Mouse (Mus musculus) fat pad, adult 2 months (tissue): ENCODE results near the gene Grk1.

Experiments used
- DNase-seq: peaks from one replicate; pipeline ENCODE4 v3.0.0-alpha.2; 2011; ENCODE audit warnings: low read depth, low spot score; ENCODE audit errors: extremely low read depth

Grk1 gene

DNA sequence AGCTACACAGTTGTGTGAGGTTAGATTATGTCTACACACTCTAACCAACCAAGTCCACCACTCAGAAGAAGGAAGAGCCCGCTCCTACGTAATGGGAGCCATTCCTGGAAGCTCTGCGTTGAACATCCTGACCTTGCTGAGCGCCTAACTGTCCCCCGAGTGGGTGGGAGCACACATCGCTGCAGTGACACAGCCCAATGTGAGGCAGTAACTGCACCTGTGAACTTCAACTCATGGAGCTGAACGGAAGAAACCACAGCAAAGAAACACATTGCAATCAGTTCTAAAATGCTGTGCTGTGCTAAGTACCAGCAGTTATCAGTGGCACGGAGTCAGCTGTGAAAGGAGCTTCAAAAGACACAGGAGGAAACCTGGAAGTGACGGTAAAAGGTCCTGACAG, 23.3 kb downstream of the Grk1 start:
- DNase-seq = no peak

DNA sequence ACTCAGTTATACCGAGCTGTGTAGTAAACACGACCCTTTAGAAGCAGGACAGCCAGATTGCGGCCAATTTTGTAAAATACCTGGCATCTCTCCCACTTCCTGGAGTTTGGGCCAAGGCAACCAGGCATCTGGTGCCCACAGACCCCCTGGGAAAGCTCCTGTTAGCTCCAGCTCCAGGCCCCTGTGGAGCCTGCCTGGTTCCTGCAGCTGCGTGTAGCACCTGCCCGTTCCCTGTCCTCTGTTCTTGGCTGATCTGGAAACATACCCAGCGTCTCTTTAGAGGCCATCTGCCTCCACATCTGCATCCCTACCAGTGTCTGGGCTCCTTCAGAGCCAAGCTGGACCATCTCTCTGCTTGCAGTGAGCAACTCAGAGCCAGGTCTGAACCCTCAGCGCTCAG, 25.5 kb downstream of the Grk1 start:
- no peak for DNase-seq

DNA sequence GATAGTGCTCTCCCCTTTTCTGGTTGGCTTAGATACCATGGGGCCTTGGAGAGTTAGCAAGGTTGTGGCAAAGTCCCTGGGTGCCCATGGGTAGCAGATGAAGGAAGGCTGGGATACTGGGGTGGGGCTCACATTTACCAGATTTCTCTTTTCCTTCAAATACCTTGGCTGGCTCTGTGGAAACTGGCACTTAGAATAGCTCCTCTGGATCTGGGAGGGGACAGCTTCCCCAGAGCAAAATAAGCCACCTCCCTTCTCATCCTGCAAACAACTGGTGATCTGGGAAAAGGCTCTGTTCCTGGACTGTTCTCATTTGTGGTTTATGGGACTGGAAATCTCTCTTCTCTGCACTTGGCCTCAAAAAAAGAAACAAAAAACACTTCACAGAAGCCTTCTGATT, 26.0 kb downstream of the Grk1 start:
- DNase-seq = no peak

DNA sequence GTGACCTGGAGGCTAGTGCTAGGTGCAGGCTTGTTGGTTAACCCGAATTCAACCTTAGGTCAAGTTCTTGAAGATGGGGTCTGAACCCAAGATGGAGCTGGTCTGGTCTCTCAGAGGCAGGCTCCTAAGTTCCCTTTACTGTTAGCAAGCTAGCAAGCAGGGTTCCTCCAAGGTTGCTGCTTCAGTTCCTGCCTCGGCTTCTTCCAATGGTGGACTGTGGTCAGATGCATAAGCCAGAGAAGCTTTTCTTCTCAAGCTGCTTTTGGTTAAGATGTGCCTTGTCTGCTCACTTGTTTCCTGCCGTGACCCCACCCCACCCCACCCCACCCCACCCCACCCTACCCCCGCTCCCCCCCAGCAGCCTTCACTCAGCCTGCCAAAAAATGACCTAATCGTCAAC, 28.2 kb downstream of the Grk1 start:
- DNase-seq = no peak

DNA sequence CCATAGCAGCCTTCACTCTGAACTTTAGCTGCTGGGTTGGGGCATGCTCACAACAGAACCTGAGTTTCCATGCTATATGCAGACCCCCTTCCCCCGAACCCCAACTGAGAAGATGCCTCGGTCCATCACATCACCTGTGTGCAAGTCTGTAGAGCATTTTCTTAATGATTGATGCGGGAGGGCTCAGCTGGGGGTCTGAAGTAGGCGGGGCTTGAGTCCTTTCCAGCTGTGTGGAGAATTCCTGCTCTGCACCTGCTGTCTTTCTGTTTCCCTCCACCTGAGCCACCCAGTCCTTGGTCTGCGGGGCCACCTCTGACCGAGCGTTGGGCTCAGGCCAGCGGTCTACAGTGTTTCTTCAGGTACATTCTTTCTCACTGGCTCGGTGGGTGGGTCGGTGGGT, 30.0 kb downstream of the Grk1 start, which contains the start of gene Tmem255b:
Gene Tmem255b (plus strand): TSS at position 301 of the 400 bp plus-strand sequence.
- no peak for DNase-seq

DNA sequence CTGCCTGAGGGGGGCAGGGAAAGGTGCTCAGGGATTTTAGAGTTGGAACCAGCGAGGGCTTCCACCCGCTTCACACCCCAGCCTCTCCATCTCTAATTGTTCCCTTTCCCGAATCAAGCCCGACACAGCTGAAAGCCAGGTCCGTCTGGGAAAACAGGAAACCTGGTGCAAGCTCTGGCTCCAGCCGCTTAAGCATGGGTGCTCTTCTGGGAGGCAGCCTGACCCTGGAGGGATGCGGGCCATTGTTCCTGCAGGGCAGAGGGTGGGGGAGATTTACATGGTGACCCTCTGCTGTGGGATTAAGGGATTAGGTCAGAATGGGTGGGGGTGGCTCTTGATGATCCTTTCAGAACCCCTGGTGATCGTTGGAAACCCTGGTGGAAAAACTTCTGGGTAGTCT, 31.2 kb downstream of the Grk1 start:
- no peak for DNase-seq

DNA sequence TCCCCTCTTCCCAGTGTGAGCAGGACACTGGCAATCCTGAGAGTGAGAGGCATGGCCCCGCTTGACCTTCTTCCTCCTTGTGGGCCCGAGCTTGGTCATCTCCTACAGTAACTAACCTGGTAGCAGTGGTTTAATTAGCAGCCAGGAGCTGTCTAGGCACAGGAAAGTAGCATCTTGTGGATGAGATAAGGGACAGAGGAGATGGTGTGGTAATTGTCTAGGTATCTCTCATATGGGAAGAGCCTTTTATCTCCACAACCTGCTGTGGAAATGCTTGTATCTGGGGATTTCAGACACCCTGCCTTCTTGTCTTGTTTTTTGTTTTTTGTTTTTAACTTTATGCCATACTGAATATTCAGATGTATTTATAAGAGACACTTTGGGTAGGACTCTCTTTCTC, 32.6 kb downstream of the Grk1 start:
- DNase-seq = no peak

DNA sequence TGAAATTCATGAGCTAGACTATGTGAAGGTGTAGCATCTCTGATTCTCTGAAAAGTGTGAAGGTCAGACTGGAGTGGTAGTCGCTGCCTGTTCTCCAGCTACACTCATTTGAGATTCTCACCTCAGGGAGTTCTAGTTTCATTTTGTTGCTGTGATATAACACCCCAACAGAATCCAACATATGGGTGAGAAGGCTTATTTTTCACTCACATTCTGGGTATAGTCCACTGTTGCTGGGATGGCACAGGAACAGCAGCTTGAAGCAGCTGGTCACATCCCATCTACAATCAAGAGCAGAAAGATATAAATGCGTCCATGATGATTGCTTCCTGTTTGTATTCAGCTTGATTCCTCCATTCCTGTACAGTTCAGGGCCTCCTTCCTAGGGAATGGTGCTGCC, 37.3 kb downstream of the Grk1 start:
- DNase-seq = no peak

DNA sequence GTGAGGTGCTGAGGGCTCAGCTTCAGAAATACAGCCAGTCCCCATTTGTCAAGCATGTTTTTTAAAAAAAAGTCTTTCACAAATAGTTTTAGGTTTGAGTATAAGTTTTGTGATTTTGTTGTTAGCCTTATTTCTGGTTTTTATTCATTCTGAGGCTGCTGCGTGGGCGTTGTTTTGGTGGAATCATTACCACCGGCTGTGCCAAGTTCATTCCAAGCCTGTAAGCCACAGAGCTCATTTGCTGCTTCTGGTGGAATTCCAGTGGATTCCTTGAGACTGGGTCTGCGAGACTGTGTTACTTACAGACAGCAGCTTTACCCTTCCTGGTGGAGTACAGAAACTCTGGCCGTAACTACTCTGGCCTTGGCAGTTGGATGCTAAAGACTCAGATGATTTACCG, 41.6 kb downstream of the Grk1 start:
- no peak for DNase-seq

DNA sequence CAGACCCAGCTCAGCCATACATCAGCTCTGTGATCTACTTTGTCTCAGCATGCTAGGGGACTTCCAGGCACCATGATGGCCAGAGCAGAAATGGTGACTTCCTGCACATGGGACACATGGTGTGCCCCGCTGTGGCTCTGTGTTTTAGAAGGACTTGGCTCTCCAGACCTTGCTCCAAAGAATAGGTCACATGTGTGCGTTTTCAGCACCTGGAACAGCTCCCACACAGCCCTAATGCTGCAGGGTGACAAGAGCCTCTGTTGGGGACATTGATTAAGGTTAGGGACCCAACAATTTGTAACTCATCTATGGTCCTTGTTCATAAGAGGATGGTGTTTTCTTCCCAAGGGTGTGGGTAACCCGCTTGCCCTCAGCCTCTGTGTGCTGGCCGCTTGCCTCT, 43.3 kb downstream of the Grk1 start:
- no peak for DNase-seq

DNA sequence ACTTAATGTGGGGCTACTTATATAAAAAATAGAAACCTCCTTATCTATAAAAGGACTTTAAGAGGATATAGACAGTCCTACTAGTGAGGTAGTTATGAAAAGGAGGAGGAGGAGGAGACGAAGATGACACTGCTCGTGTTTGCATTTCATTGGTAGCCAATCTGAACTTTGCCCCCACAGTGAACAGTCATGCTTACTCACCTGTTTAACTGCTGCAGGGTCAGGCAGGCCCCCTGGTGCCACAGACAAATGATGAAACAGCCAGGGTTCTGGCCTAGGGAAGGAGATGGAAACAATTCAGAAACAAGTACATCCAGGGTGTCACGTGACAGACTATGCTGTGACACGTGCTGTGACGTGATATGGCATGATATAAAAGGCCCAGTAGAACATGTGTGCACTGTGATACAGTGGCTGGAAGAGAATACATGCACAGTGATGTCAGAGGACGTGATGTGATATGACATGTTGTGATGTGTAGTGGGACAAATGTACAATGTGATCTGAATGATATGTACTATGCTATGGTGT, 46.9 kb downstream of the Grk1 start:
- no peak for DNase-seq

DNA sequence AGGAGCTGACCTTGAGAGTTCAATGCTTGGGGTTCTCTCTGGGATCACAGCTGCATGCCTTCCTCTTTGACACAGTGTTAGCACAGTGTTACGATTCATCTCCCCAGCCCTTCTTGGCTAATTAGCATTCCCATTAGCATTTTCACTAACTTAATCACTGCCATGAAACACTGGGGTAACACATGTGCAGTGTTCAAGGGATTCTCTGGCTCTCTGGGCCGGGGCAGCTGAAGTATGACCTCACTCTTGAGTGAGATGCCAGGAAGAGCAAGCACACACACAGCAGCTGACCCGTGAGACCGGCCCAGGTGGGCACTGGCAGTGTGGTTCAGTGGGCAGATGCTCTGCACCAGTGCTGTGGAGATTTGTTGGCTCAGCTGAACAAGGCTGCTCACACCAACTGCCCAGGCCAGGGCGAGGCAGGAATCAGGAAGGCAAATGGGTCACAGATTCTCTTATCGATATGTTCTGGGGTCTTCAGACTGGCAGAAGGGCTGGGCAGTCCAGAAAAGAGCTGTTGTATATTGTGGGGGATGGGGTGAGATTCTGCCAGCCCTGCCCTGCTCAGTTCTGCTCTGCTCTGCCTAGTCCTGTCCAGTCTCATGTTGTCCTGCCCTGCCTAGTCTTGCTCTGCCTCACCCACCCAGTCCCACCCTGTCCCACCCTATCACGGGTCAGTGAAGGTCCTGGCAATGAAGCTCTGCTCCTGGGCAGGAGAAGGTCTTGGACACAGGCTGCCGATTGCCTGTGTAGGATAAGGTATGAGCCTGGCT, 49.6 kb downstream of the Grk1 start:
- DNase-seq = no peak

DNA sequence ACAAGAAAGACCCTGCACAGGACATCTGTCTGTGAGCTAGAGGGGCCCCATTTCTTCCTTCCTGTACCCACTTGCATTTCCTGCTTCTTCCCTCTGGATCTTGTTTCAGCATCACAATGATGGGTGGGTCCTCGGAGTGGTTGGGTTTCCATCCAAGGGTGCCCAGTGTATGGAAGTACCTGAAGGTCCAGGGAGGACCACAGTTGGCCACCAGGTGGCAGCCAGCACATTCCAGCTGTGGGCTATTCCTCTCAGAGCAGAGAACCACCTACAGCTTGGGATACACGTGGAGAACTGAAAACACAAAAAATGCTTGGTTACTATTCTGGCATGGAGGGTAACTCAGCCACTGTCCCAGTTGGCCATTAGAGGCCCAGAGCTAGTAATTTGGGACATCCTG, 50.4 kb downstream of the Grk1 start:
- no peak for DNase-seq

DNA sequence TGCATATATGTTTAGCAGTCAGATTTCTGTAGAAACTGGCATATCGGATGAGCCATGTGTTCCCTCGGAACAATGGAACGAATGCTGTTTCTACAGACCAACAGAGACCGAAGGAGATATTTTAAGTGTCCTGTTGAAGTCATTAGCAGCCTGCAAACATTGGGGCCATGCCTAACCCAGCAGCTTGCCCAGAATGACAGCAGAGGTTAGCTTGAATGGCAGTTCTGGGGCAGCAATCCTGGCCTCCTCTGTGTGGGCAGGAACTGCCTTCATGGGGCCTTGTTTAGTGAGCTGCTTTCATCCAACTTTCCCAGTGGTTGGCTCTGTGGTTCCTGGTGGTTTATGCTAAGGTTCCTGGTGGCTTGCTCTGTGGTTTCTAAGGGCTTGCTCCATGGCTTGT, 54.5 kb downstream of the Grk1 start:
- no peak for DNase-seq

DNA sequence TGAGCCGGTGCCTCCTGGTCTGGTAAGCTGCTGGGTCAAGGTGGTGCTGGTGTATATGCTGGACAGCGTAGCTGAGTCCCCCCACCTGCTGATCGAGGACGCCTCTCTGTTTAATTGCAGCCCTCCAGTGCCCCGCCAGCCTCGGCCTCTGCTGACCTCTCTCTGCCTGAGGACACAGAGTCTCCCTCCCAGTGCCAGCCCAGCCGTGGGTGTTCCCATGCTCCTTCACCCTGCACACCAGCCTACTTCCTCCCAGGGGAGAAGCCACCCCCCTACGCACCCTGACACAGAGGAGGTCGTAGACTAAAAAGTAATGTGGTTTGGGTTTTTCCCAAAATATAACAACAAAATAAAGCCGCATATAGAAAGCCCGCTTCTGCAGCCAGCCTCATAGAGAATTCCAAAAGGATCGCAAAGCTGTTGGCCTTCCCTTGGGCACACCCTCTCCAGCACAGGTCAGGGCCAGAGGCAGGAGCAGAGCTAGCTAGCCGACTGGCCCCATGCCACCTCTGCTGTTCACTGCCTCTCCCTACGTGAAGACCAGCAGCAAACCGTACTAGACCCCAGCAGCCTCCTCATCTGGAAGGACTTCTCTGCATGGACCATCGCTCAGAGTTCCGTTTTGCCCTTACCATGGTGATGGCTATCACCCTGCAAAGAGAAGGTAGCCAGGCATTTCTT, 56.3 kb downstream of the Grk1 start:
- DNase-seq = no peak

DNA sequence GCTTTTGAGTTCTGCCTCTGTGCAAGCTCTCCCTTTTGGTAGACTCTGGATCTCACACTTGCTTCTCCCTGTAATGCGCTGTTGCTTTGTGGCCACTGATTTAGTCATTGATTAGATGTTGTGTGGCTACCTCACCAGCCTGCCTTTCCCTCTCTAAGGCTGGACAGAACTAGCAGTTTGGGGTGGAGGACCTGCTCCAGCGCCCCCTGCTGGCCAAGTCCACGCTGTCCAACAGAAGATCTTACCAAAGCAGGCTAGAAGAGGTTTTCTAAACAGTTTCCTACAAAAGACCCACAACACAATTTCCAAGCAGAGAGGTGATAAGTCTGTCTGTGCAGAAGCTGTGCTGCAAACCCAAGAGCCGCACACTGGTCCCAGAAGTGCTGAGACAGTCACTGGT, 57.0 kb downstream of the Grk1 start:
- no peak for DNase-seq

DNA sequence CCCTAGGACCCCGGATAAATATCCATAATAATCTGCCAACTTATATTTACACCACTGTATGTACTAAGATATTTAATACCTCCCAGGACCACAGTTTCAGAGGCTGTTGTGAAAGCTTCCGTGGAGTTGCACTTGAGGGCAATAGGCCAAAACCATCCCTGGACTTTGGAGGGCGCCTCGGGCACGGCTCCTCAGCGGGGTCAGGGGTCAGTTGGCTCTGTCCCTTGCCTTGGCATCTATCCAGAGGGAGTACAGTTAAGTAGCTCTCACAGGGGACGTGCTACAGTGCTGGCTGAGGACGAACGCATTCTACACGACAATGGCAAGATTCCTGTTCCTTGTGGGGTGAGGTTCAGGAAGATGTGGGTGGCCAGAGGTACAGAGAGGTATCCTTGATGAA, 57.5 kb downstream of the Grk1 start:
- no peak for DNase-seq

DNA sequence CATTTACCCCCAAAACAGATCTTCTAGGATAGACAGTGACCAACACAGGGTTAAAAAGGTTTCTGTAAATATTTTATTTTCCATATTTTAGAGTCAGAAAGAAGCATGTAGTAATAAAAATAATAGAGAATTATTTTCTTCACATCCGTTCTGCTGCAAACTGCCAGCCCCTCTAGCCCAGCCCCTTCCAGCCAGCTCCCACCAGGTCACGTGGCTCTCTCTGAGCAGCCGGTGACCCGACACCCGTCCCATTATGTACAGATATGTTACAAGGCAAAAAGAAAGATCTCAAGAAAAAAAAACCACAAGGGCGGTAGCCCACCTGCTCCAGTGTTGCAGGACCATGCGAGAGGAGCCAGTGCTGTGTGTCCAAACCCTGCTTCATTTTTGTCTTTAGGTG, 60.4 kb downstream of the Grk1 start:
- no peak for DNase-seq

DNA sequence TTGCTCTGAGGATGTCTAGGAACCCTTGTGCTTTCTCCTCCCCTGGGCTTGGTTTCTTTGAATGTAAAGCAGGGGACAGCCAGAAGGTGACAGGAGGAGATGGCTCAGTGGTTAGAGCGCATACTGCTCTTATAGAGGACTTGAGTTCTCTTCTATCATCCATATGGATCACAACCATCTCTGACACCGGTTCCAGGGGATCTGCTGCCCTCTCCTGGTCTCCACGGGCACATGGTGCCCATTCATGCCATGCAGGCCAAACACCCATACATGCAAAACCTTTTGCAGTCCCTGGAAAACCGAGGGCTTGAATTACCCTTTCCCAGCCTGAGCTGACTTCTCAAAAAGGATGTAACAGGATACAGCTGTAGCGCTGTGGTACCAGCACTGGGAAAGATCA, 62.1 kb downstream of the Grk1 start:
- DNase-seq = no peak

DNA sequence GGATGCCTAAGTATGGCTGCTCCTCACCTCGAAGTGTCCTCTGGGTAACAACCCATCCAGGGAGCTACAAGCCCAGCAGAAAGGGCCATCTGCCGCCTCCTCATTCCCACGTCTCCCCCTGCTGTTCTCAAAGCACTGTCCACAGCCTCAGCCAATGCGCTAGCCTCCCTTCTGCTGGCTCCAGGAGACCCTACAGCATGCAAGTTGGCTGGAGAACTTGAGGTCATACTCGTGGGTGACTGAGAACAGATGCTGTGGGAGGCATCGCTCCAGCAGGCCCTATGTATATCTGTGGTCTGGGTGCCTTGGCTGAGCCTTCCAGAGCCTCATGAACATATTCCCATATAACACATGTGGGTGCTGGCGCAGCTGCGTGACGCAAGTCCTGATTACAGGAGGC, 63.9 kb downstream of the Grk1 start:
- DNase-seq = no peak

DNA sequence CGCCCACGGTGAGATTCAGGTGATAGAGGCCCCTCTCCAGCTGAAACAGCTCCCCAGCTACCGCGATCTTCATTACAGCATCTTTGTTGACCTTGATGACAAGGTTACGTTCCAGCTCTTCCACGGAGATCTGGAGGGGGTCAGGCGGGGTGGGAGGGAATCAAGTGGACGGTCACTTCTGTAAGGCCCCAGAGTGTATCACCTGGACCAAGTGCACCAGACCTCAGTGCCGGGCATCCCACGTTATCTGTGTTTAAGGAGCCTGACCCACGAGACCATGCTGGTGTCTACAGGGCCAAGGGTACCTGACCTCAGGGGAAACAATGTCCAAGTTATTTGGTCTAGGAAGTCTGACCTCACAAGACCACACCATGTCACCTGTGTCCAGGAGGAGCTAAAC, 66.6 kb downstream of the Grk1 start:
- DNase-seq = no peak
